Comparison of ENCODE assay signal across 9 mouse cellular contexts in the genomic region with DNA sequence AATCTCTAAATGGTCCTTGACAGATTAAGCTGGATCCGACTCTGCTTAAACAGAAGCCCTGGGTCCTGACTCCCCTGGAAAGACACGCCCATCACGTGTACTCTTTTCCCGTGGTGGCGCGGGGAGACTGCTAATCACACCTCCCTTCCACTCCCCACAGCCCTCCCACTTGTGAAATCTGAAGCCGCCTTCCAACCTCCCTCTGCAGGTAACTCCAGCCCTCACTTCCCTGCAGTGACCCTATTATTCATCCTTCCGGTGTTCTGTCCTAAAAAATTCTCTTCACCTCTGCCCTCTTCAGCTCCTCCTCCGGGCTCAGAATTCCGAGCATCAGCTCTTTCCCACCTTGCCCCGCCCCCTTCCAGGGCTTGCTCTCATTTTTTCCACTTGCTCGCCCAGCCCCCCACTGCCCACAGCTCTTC. TPM values are rescaled to one million over a fixed set of nuclear protein-coding genes. Genes with fewer than 3 reads are reported as not detected.
A peak's percentile ranks its signal among the peaks of the same experiment; 100 is the strongest.
DNase-seq lines count a peak whose midpoint lies in the region; ATAC-seq lines count a peak whose summit lies in the region.
"Had no signal": no experiment of that assay in that cellular context is flagged by ENCODE, and none has a peak within 500 bp of the region (broad histone marks: within the 10 kb centered on the region; RNA-seq: fewer than 3 reads in every experiment).

No protein-coding gene starts in this region.

- DNase-seq in R1 (ENCODE audit: low read depth, low spot score) (peak; percentile 100), adipocyte (ENCODE audit: low spot score) (no peak)
- peak; percentile 56 for DNase-seq in kidney, postnatal 10 days
- no peak for DNase-seq in midbrain, embryonic 11.5 days (ENCODE audit: low spot score, missing footprints)
- DNase-seq in right cerebral cortex, adult 18-20 months = no peak
- DNase-seq in cerebellum, adult 8-10 months = no peak
- DNase-seq in adrenal gland, postnatal 25 days = no peak

- peaks cover 20% of the 10 kb centered on the region for H3K4me1 ChIP-seq in embryonic facial prominence, embryonic 12.5 days
- H3K4me1 ChIP-seq in midbrain, embryonic 11.5 days (ENCODE audit: control insufficient read depth, insufficient read depth, low read length) = peaks cover 23% of the 10 kb centered on the region

- H3K4me3 ChIP-seq in embryonic facial prominence, embryonic 12.5 days = no peak overlapping the region
- no peak overlapping the region for H3K4me3 ChIP-seq in midbrain, embryonic 11.5 days (ENCODE audit: low read depth, low read length)

- under 1% methylated on average over 12 of the region's 12 CpGs for WGBS in embryonic facial prominence, embryonic 12.5 days
- WGBS in midbrain, embryonic 11.5 days = 2% methylated on average over 12 of the region's 12 CpGs

- H3K27me3 ChIP-seq in embryonic facial prominence, embryonic 12.5 days = no peaks in the 10 kb centered on the region; the same call in 1 of the 2 replicates
- H3K27me3 ChIP-seq in midbrain, embryonic 11.5 days (ENCODE audit: control insufficient read depth, insufficient read depth, low read length) = no peaks in the 10 kb centered on the region

- H3K27ac ChIP-seq in embryonic facial prominence, embryonic 12.5 days = no peak overlapping the region
- H3K27ac ChIP-seq in midbrain, embryonic 11.5 days (ENCODE audit: low read depth, low read length) = no peak overlapping the region
- H3K27ac ChIP-seq: macrophage had no signal

- H3K36me3 ChIP-seq in embryonic facial prominence, embryonic 12.5 days = no peaks in the 10 kb centered on the region
- no peaks in the 10 kb centered on the region for H3K36me3 ChIP-seq in midbrain, embryonic 11.5 days (ENCODE audit: control insufficient read depth, insufficient read depth, low read length)

- ATAC-seq in embryonic facial prominence, embryonic 12.5 days (ENCODE audit: insufficient number of reproducible peaks, insufficient read depth, low FRiP score, low TSS enrichment) = no peak
- peak; percentile 48; the same call in 1 of the 2 replicates for ATAC-seq in midbrain, embryonic 11.5 days (ENCODE audit: low FRiP score)

- no peaks in the 10 kb centered on the region for H3K9me3 ChIP-seq in embryonic facial prominence, embryonic 12.5 days
- no peaks in the 10 kb centered on the region for H3K9me3 ChIP-seq in midbrain, embryonic 11.5 days (ENCODE audit: control insufficient read depth, low read length)

- no peak overlapping the region for H3K9ac ChIP-seq in embryonic facial prominence, embryonic 12.5 days
- no peak overlapping the region for H3K9ac ChIP-seq in midbrain, embryonic 11.5 days (ENCODE audit: low read length)

- H3K4me2 ChIP-seq in embryonic facial prominence, embryonic 12.5 days (replicated peaks) = peak overlapping the region; percentile 36
- H3K4me2 ChIP-seq in midbrain, embryonic 11.5 days = peak overlapping the region; percentile 35

RNA-seq across cellular contexts. Expression of a gene that starts 5.9 kb away (rescaled TPM):
- 8.3 and 9.0 TPM in 2 replicates for polyA plus RNA-seq in embryonic facial prominence, embryonic 12.5 days (2016; fragmentation: Nextera tagmentation; extraction: Ambion mirVana)
- polyA plus RNA-seq in midbrain, embryonic 11.5 days (2014; fragmentation: Nextera tagmentation; extraction: Ambion mirVana) = 6.9 and 8.3 TPM in 2 replicates
- 23.6 and 25.7 TPM in 2 replicates for total RNA-seq in adrenal gland, postnatal 25 days (2021)

Comparison
In these comparisons a context has a peak if more than half of its experiments do, and no peak if none do; other contexts are left out.
1. DNase-seq: peak in R1 (single experiment) and kidney, postnatal 10 days (single experiment); none in midbrain, embryonic 11.5 days (single experiment), adipocyte (single experiment), right cerebral cortex, adult 18-20 months (single experiment), cerebellum, adult 8-10 months (single experiment) and adrenal gland, postnatal 25 days (single experiment).